Mouse (Mus musculus): Measurements from ENCODE around the gene Hsd11b2.

Hsd11b2 gene

GRCm38 (mm10) chr8:105484392-105484791 is 34.2 kb upstream of the Hsd11b2 start:
- DNase-seq = peak; percentile 59

GRCm38 (mm10) chr8:105488082-105488481 is 30.5 kb upstream of the Hsd11b2 start:
- no peak for DNase-seq

GRCm38 (mm10) chr8:105489281-105489680 is 29.3 kb upstream of the Hsd11b2 start:
- DNase-seq = no peak

GRCm38 (mm10) chr8:105493495-105493894 is 25.1 kb upstream of the Hsd11b2 start:
- DNase-seq = no peak

- DNase-seq = no peak
Observed at GRCm38 (mm10) chr8:105494566-105494965, 24.0 kb upstream of the Hsd11b2 start.

- DNase-seq = no peak
Observed at GRCm38 (mm10) chr8:105495350-105496302, 22.9 kb upstream of the Hsd11b2 start.

- peak; percentile 80 for DNase-seq
Observed at GRCm38 (mm10) chr8:105496439-105497180, 21.9 kb upstream of the Hsd11b2 start, which contains the start of gene Zdhhc1. Gene Zdhhc1, minus strand, starts transcription at chr8:105496902.

GRCm38 (mm10) chr8:105499787-105500186 is 18.8 kb upstream of the Hsd11b2 start:
- no peak for DNase-seq

- DNase-seq = no peak
Observed at GRCm38 (mm10) chr8:105504617-105505016, 13.9 kb upstream of the Hsd11b2 start.

GRCm38 (mm10) chr8:105506977-105507376 is 11.6 kb upstream of the Hsd11b2 start:
- DNase-seq = no peak

GRCm38 (mm10) chr8:105508758-105509157 is 9.8 kb upstream of the Hsd11b2 start:
- no peak for DNase-seq

GRCm38 (mm10) chr8:105509997-105510735 is 8.4 kb upstream of the Hsd11b2 start:
- DNase-seq = no peak

- DNase-seq = no peak
Observed at GRCm38 (mm10) chr8:105514194-105514593, 4.4 kb upstream of the Hsd11b2 start.

- no peak for DNase-seq
Observed at GRCm38 (mm10) chr8:105514656-105515055, 3.9 kb upstream of the Hsd11b2 start.

GRCm38 (mm10) chr8:105516018-105516645 is 2.4 kb upstream of the Hsd11b2 start:
- DNase-seq = peak; percentile 78

- DNase-seq = no peak
Observed at GRCm38 (mm10) chr8:105517346-105517745, 1.2 kb upstream of the Hsd11b2 start.

- no peak for DNase-seq
Observed at GRCm38 (mm10) chr8:105519591-105519990, 1.0 kb downstream of the Hsd11b2 start.

- DNase-seq = no peak
Observed at GRCm38 (mm10) chr8:105520521-105520920, 2.0 kb downstream of the Hsd11b2 start.

- DNase-seq = peak; percentile 38
Observed at GRCm38 (mm10) chr8:105521061-105521460, 2.5 kb downstream of the Hsd11b2 start.

GRCm38 (mm10) chr8:105521995-105522769 is 3.6 kb downstream of the Hsd11b2 start:
- DNase-seq = no peak

GRCm38 (mm10) chr8:105522890-105523289 is 4.3 kb downstream of the Hsd11b2 start:
- no peak for DNase-seq

GRCm38 (mm10) chr8:105527110-105527509 is 8.6 kb downstream of the Hsd11b2 start:
- DNase-seq = no peak
